Mouse (Mus musculus): ENCODE measurements around the gene Psg20. TPM values are rescaled to one million over a fixed set of nuclear protein-coding genes. Genes with fewer than 3 reads are reported as not detected.
"Not testable (repeated sequence)": the region's sequence is repeated elsewhere in the genome, so short reads cannot be mapped to it uniquely, and the experiment has no call there.

Psg20 gene
- polyA plus RNA-seq (2015; fragmentation: Nextera tagmentation; extraction: Ambion mirVana), result not detected in 2 replicates

- Histone ChIP-seq H3K4me2 (no peak within 1 kb of the TSS), H3K27ac (no peak within 1 kb of the TSS), H3K4me3 (no peak within 1 kb of the TSS), H3K9ac (no peak within 1 kb of the TSS), H3K9me3 (no peaks in the 10 kb centered on the region), H3K36me3 (no peaks in the 10 kb centered on the region), H3K27me3 (no peaks in the 10 kb centered on the region), H3K4me1 (no peaks in the 10 kb centered on the region)
- WGBS, result 67% methylated on average over 2 of the region's 2 CpGs
- ATAC-seq (ENCODE audit: borderline replicate concordance, extremely low read depth, low FRiP score, low TSS enrichment), result no peak
These were observed at the start of gene Psg20 for GRCm38 (mm10) chr7:18686085-18686484. Gene Psg20, minus strand, starts transcription at chr7:18686185.

- H3K9ac ChIP-seq, result no peak overlapping the region
- H3K9me3 ChIP-seq, result no peaks in the 10 kb centered on the region
- no peaks in the 10 kb centered on the region for H3K27me3 ChIP-seq
- no peak overlapping the region for H3K4me2 ChIP-seq
- no peak for ATAC-seq (ENCODE audit: borderline replicate concordance, extremely low read depth, low FRiP score, low TSS enrichment)
- no peak overlapping the region for H3K4me3 ChIP-seq
- no peak overlapping the region for H3K27ac ChIP-seq
- 40% methylated on average over 1 of the region's 1 CpGs for WGBS
- no peaks in the 10 kb centered on the region for H3K4me1 ChIP-seq
- H3K36me3 ChIP-seq, result no peaks in the 10 kb centered on the region
These were observed 48.5 kb upstream of the Psg20 start for GRCm38 (mm10) chr7:18734451-18734850.

GRCm38 (mm10) chr7:18733111-18733510 is 47.1 kb upstream of the Psg20 start:
- Histone ChIP-seq H3K4me1 (no peaks in the 10 kb centered on the region), H3K9me3 (no peaks in the 10 kb centered on the region), H3K36me3 (no peaks in the 10 kb centered on the region), H3K4me2 (no peak overlapping the region), H3K4me3 (no peak overlapping the region), H3K9ac (no peak overlapping the region), H3K27ac (no peak overlapping the region), H3K27me3 (no peaks in the 10 kb centered on the region)
- no peak for ATAC-seq (ENCODE audit: borderline replicate concordance, extremely low read depth, low FRiP score, low TSS enrichment)

- Histone ChIP-seq H3K4me2 (no peak overlapping the region), H3K27me3 (no peaks in the 10 kb centered on the region), H3K4me3 (no peak overlapping the region), H3K27ac (no peak overlapping the region), H3K9me3 (no peaks in the 10 kb centered on the region), H3K4me1 (no peaks in the 10 kb centered on the region), H3K36me3 (no peaks in the 10 kb centered on the region), H3K9ac (no peak overlapping the region)
- 64% methylated on average over 1 of the region's 1 CpGs for WGBS
- no peak for ATAC-seq (ENCODE audit: borderline replicate concordance, extremely low read depth, low FRiP score, low TSS enrichment)
These were observed 42.4 kb upstream of the Psg20 start for GRCm38 (mm10) chr7:18728391-18728790.

GRCm38 (mm10) chr7:18725931-18726330 is 39.9 kb upstream of the Psg20 start:
- H3K4me3 ChIP-seq; ATAC-seq (ENCODE audit: borderline replicate concordance, extremely low read depth, low FRiP score, low TSS enrichment); H3K36me3 ChIP-seq; H3K4me2 ChIP-seq; H3K27me3 ChIP-seq; H3K9ac ChIP-seq; H3K4me1 ChIP-seq; H3K9me3 ChIP-seq; H3K27ac ChIP-seq: not testable (repeated sequence)

GRCm38 (mm10) chr7:18724001-18724400 is 38.0 kb upstream of the Psg20 start:
- ATAC-seq (ENCODE audit: borderline replicate concordance, extremely low read depth, low FRiP score, low TSS enrichment), result no peak
- WGBS, result 80% methylated on average over 6 of the region's 6 CpGs
- no peak overlapping the region for H3K9ac ChIP-seq
- no peak overlapping the region for H3K27ac ChIP-seq
- H3K4me3 ChIP-seq, result no peak overlapping the region
- no peaks in the 10 kb centered on the region for H3K27me3 ChIP-seq
- H3K9me3 ChIP-seq, result no peaks in the 10 kb centered on the region
- H3K4me2 ChIP-seq, result no peak overlapping the region
- no peaks in the 10 kb centered on the region for H3K36me3 ChIP-seq
- H3K4me1 ChIP-seq, result no peaks in the 10 kb centered on the region

GRCm38 (mm10) chr7:18717790-18718189 is 31.8 kb upstream of the Psg20 start, which contains the start of gene Psg22:
Gene Psg22, plus strand, starts transcription at chr7:18718090.
- Histone ChIP-seq H3K9me3 (no peaks in the 10 kb centered on the region), H3K27ac (no peak within 1 kb of the TSS), H3K4me2 (no peak within 1 kb of the TSS), H3K4me1 (no peaks in the 10 kb centered on the region), H3K27me3 (no peaks in the 10 kb centered on the region), H3K9ac (no peak within 1 kb of the TSS), H3K36me3 (no peaks in the 10 kb centered on the region), H3K4me3 (no peak within 1 kb of the TSS)
- 32% methylated on average over 2 of the region's 2 CpGs for WGBS
- ATAC-seq (ENCODE audit: borderline replicate concordance, extremely low read depth, low FRiP score, low TSS enrichment), result no peak

- Histone ChIP-seq H3K27ac (no peak overlapping the region), H3K4me3 (no peak overlapping the region), H3K4me2 (no peak overlapping the region), H3K4me1 (no peaks in the 10 kb centered on the region), H3K36me3 (no peaks in the 10 kb centered on the region), H3K9me3 (no peaks in the 10 kb centered on the region), H3K27me3 (no peaks in the 10 kb centered on the region), H3K9ac (no peak overlapping the region)
- ATAC-seq (ENCODE audit: borderline replicate concordance, extremely low read depth, low FRiP score, low TSS enrichment), result no peak
- 58% methylated on average over 4 of the region's 4 CpGs for WGBS
These were observed 29.6 kb upstream of the Psg20 start for GRCm38 (mm10) chr7:18715546-18715945.

GRCm38 (mm10) chr7:18710846-18711245 is 24.9 kb upstream of the Psg20 start:
- WGBS, result 26% methylated on average over 1 of the region's 1 CpGs
- no peak overlapping the region for H3K27ac ChIP-seq
- no peaks in the 10 kb centered on the region for H3K27me3 ChIP-seq
- H3K4me1 ChIP-seq, result no peaks in the 10 kb centered on the region
- H3K9ac ChIP-seq, result no peak overlapping the region
- no peaks in the 10 kb centered on the region for H3K36me3 ChIP-seq
- no peaks in the 10 kb centered on the region for H3K9me3 ChIP-seq
- ATAC-seq (ENCODE audit: borderline replicate concordance, extremely low read depth, low FRiP score, low TSS enrichment), result no peak
- no peak overlapping the region for H3K4me2 ChIP-seq
- H3K4me3 ChIP-seq, result no peak overlapping the region

GRCm38 (mm10) chr7:18710331-18710730 is 24.3 kb upstream of the Psg20 start:
- not testable (repeated sequence) for H3K27me3 ChIP-seq; H3K4me1 ChIP-seq; H3K4me3 ChIP-seq; H3K9ac ChIP-seq; H3K9me3 ChIP-seq; H3K27ac ChIP-seq; ATAC-seq (ENCODE audit: borderline replicate concordance, extremely low read depth, low FRiP score, low TSS enrichment); H3K4me2 ChIP-seq; H3K36me3 ChIP-seq
- 62% methylated on average over 4 of the region's 4 CpGs for WGBS

- no peaks in the 10 kb centered on the region for H3K27me3 ChIP-seq
- H3K4me1 ChIP-seq, result no peaks in the 10 kb centered on the region
- H3K36me3 ChIP-seq, result no peaks in the 10 kb centered on the region
- H3K9ac ChIP-seq, result no peak overlapping the region
- H3K4me2 ChIP-seq, result no peak overlapping the region
- ATAC-seq (ENCODE audit: borderline replicate concordance, extremely low read depth, low FRiP score, low TSS enrichment), result no peak
- H3K9me3 ChIP-seq, result no peaks in the 10 kb centered on the region
- H3K4me3 ChIP-seq, result no peak overlapping the region
- H3K27ac ChIP-seq, result no peak overlapping the region
These were observed 399 bp downstream of the Psg20 start for GRCm38 (mm10) chr7:18685586-18685985.

- H3K9ac ChIP-seq, result no peak overlapping the region
- H3K4me1 ChIP-seq, result no peaks in the 10 kb centered on the region
- no peak overlapping the region for H3K4me3 ChIP-seq
- no peak for ATAC-seq (ENCODE audit: borderline replicate concordance, extremely low read depth, low FRiP score, low TSS enrichment)
- H3K36me3 ChIP-seq, result no peaks in the 10 kb centered on the region
- H3K27me3 ChIP-seq, result no peaks in the 10 kb centered on the region
- no peaks in the 10 kb centered on the region for H3K9me3 ChIP-seq
- WGBS, result 34% methylated on average over 2 of the region's 2 CpGs
- H3K4me2 ChIP-seq, result no peak overlapping the region
- H3K27ac ChIP-seq, result no peak overlapping the region
These were observed 6.2 kb downstream of the Psg20 start for GRCm38 (mm10) chr7:18679772-18680171.

GRCm38 (mm10) chr7:18656625-18657024 is 29.4 kb downstream of the Psg20 start, which contains the start of gene Psg21:
Gene Psg21, minus strand, starts transcription at chr7:18656725.
- H3K36me3 ChIP-seq; H3K27ac ChIP-seq; ATAC-seq (ENCODE audit: borderline replicate concordance, extremely low read depth, low FRiP score, low TSS enrichment); H3K9me3 ChIP-seq; H3K27me3 ChIP-seq; H3K9ac ChIP-seq; H3K4me1 ChIP-seq; H3K4me3 ChIP-seq; H3K4me2 ChIP-seq: not testable (repeated sequence)
- WGBS, result 19% methylated on average over 2 of the region's 2 CpGs
